Mouse (Mus musculus) monocyte, adult 59 days (primary cell): ENCODE measurements around the gene Thumpd2. TPM values are rescaled to one million over a fixed set of nuclear protein-coding genes. Genes with fewer than 3 reads are reported as not detected.

ENCODE experiments used
- total RNA-seq, 2 experiments: library from RNA; stranded (reverse); gene quantifications; one replicate each; pipeline ENCODE4 v1.2.4; 2023

Thumpd2 gene
- 1 to 10 TPM; 4.9 to 5.8 TPM for total RNA-seq

GRCm38 (mm10) chr17:81064979-81065311 is at the start of gene Thumpd2:
Gene Thumpd2, minus strand, starts transcription at chr17:81065082.

Other genes starting within 250 kb of the Thumpd2 start
- gene Tmem178, start 120.5 kb downstream of the Thumpd2 start, total RNA-seq = under 1 TPM in 1 of 2 experiments, not detected in 1; 0.37 TPM